Mouse (Mus musculus) adrenal gland, adult 8-10 months (tissue): ENCODE measurements at regions not wholly inside any gene's neighbourhood (a gene's known extent, or its start where the extent isn't known, plus 50 kb on each side); places are given as distances from the start of the nearest gene placed in this dataset.

Experiments used
- DNase-seq: peaks from one replicate; pipeline ENCODE4 v3.0.0; 2022

DNA sequence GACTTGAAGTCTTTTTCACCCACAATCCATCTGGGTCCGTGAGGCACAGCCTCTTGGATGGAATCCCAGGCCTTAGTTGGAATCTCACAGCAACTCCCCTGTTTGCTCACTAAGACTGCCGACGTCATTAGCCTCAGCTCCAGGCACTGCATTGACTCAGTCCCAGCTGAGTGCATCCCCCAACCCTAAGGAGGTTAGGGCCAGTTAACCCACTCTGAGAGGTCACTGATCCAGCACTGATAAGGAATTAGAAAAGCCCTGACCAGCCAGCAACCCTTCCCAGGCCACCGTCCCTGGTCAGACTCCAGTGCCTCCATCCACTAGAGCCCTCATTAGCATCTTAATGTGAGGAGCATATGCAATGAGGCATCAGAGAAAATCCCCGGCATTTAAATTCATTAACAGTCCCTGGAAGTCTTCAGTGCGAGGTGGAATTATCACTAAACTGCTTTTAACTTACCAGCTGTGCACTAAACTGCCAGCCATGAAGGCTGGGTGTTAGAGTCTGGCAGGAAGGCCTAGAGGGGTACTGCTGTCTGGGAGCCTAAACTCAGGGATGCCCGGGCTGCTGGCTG, 184.2 kb downstream of the Cct6b start:
- DNase-seq, result no peak

DNA sequence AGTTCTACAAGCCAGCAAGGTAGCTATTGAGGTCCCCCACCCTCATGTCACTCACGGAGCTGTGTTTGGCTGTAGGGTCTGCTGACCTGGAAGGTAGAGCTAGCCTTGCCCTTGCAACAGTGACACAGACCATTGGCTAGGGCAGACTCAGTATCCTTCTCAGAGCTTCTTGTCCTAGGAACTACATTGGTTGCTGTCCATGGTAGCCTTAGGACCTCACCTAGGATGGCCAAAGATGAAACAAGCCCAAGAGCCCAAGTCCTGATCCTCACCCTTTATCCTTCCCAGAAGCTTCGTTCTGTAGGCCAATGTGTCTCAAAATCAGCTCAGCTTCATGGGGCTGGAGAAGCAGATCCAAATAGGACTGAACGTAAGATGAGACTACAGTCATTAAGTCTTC, 187.3 kb downstream of the Tmem132e start:
- no peak for DNase-seq

DNA sequence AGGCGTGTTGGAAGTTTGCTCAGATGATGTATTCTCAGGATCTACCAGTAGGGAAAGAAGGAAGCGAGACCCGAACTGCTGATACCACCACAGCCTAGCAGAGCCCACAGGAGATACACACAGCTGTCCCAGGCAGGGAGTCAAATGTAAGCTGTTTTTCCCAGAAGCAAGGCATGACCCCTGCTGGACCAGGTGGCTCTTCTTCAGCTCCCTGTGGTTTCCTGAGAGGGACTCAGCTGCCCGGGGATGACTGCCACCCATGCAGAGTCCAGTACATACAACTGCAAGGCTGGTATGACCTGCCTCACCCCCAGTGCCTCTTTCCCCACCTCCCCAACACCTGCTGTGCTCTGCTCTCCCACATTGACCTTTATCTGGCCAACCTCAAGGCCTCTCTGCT, 184.4 kb downstream of the Tmem132e start:
- no peak for DNase-seq

DNA sequence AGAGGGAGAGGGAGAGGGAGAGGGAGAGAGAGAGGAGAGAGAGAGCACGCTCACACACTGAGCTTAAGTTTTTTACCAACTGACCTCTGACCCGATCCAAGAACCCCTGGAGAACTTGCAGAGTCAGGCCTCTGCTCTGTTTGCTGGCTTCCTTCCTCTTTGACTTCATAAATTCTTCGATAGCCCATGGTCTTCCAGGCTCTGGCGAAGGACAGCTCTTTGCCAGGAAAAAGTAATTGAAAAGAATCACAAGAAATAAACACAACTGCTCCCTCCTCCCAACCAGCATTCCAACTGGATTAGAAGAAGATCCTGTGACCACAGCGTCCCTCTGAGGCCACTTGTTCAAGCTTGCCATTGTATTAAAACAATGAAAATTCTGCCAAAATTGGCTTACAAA, 182.8 kb downstream of the Tmem132e start:
- no peak for DNase-seq

DNA sequence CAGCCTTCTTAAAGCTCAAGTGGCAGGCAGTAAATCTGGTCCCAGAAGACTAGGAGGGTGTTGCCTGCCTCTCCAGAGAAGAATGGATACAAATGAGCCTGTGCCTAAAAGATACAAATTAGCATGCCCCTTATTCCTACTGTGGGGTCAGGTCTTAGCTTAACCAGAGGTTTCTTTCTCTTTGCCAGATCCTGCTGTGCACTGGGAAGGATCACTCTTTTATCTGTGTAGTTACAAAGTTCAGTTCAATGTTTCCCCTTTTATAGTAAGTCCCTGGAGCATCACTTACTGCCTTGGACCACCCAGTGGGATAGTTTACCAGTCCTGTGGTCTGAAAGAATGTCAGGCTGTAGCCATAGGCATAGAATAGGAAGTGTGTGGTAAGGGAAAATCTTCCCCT, 181.1 kb downstream of the Tmem132e start:
- no peak for DNase-seq

DNA sequence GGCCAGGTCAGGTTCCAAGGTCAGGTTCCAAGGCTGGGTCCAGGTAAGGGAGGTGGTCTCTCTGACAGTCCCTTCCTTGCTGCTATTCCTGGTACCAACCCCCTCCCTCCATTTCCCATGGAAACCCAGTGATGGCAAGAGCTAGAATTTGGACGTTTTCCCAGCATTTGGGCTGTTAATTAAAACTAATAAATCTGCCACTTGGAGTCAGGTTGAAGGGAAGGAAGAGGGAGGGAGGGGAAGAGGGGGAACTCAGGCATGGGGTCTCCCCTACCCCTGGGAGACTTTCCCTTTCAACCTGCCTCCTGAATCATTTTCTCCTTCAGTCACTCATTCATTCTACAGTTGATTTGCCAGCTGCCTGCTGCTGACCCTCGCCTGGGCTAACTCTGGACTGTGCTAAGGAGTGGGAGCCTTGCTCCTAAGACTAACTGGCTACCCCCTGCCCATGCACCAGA, 179.5 kb downstream of the Tmem132e start:
- no peak for DNase-seq

DNA sequence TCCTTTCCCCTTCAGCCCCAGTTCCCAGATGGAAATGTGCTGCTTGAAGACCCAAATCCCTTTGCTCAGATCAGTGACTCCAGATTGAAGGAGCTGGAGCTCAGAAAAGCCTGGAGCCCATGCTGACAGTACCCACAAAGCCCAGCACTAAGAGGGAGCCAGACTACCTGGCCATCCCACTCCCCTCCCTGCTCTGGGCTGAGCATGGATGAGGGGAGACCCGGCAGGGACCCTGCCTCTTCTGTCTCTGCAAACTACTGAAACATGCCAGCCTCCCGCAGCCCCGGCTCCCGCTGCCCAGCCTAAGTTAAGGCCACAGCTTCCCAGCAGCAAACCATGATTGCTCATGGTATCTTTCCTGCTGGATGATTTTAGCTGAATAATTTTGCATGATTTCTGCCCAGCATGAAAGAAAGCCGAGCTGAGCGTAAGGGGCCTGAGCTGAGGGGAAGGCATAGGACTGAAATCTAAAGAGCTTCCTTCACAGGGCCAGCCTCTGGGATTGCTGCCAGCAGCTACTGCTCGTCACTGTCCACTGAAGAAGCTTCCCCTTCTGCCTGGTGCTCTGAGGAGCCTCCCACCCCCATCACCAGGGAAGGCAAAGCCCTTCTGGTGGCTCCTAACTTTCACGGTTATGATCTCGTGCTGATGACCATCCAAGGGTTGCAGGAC, 178.4 kb downstream of the Tmem132e start:
- DNase-seq, result no peak

DNA sequence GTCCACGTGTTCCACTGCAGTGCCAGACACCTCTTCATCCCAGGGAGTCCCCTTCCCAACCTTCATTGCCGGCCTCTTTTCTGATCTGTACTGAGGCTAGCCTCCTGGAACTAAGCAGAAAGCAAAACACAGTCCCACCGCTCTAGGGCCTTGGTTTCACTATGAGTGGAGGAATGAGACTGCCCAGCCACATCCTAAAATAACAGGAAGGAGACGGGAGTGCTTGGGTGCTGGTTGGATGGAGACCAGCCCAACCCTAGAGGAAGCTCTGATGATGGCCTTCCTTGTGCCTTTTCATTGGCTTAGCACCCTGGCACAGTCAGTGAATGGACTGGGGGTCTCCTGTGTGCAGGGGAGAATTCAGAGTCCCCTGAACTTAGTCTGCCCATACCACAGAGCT, 177.4 kb downstream of the Tmem132e start:
- DNase-seq, result no peak

DNA sequence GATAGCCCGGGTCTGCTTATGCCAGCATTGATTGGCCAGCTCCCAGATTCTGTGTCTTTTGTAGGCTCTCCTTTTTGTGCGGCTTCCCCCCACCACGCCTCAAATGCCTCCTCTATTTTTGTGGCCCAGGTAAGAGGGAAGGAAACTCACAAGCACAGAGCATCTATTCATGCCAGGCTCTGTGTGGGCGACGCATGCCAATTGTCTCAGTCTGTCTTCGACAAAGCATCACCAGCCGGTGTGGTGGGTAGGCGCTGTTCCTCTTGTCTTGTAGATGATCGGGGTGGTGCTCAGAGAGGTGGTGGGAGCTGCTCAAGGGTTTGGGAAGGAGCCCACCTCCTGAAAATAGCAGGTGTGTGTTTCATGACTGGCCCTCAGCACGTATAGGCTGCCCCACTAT, 175.5 kb downstream of the Tmem132e start:
- DNase-seq, result no peak

DNA sequence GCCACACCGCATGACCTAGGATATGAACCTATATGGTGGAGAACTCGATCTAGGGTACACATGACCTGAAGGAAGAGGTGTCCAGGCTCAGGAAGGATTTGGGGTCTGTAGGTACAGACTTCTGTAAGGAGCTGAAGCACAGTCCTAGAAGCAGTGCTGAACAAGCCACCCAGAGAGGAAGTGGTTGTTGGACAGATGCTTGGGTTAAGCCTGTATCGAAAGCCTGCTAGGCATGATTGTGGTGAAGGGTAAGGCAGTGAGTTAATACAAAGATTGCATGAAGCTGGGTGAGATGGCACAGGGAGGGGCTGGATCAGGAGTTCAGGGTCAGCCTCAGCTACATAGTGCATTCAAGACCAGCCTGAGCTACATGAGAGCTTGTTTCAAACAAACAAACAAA, 153.3 kb downstream of the Tmem132e start:
- DNase-seq, result no peak

DNA sequence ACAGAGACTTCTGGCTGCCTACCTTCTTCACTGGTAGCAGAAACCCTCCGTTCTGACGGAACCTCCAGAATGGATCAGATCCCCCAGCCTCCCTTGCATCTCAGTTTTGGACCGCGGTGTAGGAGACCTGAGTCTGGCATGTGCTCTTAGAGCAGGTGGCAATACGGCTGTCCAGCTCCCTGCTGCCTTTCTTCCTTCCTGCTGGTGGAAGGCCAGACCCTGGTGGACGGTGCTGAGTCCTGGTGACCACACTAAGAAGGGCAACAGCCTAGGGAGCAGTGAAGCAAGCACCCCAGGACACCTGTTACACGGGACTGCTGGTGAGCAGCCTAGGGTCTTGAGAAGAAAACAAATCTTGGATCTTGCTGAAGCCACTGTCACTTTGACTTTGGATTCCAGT, 152.7 kb downstream of the Tmem132e start:
- no peak for DNase-seq

DNA sequence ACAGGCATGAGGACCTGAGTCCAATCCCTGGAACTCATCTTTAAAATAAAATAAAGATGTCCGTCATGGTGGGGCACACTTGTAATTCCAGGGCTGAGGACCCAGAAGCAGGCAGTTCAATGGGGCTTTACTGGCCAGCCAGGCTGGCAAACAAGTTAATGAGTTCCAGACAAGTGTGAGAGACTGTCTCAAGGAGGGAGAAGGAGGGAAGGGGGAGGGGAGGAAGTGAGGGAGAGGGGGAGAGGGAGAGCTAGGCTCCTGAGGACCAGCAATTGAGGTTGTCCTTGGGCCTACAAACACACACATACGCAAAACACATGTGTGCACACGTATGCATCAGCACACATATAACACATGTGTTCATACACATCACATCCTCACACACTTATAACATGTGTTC, 149.2 kb downstream of the Tmem132e start:
- no peak for DNase-seq

DNA sequence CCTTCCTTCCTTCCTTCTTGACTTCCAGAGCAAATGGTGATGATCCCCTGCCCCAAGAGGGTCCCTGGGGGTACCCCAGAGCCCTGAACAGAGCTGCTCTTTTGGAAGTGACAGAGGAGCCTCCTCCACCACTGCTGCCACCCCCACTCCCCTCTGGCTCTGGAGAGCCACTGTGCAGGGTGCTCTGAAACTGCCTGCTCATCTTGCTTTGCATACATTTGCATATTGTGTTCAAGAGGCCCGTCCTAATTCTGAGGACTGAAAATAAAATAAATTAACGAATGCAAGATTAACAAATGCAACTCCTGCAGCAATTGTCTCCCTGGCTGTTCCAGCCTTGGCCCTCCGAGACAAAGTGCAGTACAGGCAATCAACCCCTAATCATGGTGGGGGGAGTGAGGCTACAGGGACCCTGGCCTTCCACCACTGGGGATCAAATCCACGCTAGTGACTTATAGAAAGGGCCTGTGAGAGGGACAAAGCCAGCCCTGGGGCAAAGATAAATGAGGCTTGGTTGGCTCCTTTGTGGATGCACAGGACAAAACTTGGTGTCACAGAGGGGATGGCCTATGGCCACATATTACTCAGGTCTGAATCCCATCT, 134.6 kb downstream of the Tmem132e start:
- DNase-seq, result no peak

DNA sequence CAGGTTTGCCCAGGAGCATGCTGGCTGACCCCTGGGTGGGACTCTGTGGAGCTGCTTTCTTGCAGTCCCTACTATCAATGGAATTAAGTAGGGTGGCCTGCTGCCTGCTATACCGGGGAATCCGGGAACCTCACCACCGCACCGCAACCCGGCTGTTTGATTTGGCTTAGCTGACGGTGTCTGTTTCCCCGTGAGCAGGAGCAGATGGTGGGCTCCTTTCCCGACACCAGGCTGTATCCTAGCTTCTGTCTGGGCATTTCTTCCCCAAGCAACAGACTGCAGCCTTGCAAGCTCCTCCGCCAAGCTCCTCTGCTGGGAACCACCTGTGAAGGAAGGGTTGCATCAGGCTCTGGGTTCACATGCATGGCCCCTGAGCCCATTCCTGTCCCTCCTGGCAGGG, 132.7 kb downstream of the Tmem132e start:
- DNase-seq, result no peak

DNA sequence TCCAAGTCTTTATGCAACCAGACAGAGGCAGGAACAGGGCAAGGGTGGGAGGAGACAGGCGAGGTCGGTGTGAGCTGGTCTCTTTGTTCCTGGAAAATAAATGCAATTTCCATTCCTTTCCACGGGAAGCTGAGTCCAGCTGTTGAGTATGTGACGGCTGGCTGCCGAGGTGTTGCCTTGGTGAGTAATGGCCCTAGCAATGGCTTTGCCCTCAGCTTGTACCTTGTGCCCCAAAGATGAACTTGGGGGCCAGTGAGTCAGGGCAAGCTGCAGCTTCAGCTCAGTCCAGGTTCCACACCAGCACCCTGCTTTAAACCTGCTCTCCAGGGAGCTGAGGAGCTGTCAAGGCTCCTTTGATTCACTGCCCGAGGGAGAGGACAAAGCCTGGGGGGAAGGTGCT, 130.0 kb downstream of the Tmem132e start:
- DNase-seq, result no peak

DNA sequence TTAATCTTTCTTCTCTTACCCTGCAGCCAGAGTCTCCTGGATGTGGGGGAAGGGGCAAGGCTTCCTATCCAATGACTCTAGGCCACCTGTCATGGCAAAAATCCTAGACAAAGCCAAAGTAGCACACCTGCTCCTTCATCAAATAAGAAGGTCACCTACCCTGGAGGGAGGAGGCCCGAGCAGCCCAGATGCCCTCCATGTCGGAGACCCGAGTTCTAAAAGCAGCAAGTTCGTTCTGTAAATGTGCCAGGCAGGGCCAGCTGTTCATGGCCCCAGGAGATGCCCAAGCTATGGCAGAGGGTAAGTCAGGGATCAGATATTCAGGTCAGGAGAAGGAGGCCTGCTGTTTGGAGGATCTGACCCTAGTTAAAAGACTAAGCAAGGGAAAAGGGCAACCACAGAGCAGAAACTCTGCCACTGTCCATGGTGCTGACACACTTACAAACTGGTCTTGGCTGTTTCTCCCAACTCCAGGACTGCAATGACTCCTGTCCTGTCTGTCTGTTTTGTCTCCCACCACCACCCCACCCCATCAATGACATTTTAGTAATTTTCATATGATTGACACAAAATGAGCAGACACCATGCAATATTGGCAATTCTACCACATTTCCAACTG, 125.9 kb downstream of the Tmem132e start:
- DNase-seq, result no peak

DNA sequence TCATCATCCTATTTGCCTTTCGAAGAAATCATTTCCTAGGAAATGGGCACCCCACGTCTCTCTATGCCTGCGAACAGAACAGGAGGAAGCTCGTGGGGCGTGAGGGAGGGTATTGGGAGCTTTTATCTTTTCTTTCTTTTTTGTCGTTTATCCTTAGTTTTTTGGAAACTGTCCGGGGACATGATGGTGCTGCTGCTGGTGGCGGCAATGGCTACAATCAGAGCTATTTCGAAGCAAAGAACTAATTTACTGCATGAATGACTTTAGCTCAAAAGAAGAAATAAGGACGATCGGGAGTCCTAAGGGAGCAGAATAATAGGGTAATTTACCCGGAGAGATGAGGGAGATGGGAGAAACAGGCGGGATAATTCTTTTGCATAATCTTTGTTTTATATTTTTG, 119.9 kb downstream of the Tmem132e start:
- no peak for DNase-seq
